Mouse (Mus musculus): ENCODE measurements at regions not wholly inside any gene's neighbourhood (a gene's known extent, or its start where the extent isn't known, plus 50 kb on each side); places are given as distances from the start of the nearest gene placed in this dataset.

DNA sequence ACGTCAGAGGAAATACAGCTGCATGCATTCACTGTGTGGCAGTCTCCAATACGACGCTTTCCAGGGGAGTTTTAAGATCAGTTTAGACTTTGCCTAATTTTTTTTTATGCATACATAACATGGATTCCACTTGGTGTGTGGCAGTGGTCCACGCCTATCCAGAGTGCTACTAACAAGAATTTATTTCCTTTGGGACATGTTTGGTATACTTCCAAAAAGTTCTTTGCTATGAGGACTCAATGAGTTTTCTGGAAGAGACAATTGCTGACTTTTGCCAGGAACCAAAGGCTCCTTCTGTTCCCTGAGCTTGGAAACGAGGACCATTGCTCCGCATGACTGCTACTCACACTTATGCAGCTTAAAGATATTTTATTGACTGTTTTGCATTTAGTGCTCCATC lies 59.2 kb downstream of the Marcks start:
- DNase-seq (ENCODE audit: low read depth, low spot score) = no peak

- DNase-seq (ENCODE audit: low read depth, low spot score) = peak; percentile 65
Measured at GRCm38 (mm10) chr10:37078439-37078838, 60.3 kb downstream of the Marcks start.

- DNase-seq (ENCODE audit: low read depth, low spot score) = no peak
Measured at GRCm38 (mm10) chr10:37077741-37078140, 61.0 kb downstream of the Marcks start.

- peak; percentile 71 for DNase-seq (ENCODE audit: low read depth, low spot score)
Measured at GRCm38 (mm10) chr10:37072834-37073233, 65.9 kb downstream of the Marcks start.

DNA sequence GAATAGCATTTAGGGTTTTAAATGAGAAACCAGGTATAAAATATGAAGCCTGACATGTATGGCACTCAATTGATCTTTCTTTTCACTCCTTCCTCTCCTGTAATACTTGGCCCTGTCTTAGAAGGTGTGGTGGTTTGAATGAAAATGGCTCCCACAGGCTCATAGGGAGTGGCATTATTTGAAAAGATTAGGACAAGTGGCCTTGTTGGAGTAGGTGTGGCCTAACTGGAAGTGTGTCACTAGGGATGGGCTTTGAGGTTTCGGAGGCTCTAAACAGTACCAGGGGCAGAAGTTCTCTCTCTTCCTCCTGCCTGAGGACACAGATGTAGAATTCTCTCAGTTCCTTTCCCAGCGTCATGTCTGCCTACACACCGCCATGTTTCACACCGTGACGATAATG lies 66.7 kb downstream of the Marcks start:
- no peak for DNase-seq (ENCODE audit: low read depth, low spot score)

DNA sequence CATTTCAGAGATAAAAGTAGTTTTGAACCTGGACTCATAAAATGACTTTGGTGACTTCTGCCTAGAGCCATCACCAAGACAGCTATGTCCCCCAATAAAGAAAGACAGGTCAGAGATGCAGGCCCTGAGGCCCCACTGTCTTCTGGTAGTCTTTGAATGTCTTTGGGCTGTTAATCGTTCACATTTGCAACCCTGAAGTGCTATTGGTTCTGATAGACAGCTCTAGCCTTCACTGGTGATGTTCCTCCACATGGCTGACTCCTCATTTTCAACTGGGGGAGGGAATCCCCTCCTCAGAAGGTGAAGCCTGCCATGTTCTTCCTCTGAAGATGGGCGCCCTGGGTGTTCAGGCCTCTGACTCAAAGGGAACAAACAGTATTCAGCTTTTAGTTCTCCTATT lies 67.3 kb downstream of the Marcks start:
- DNase-seq (ENCODE audit: low read depth, low spot score) = no peak

Measured in mesoderm, embryonic 11.5 days (tissue).